Mouse (Mus musculus) CD4-positive, CD25-positive, alpha-beta regulatory T cell, adult 2 months (primary cell): Measurements from ENCODE around the gene Tyrobp.

Source experiments
- DNase-seq: peaks from one replicate; pipeline ENCODE4 v3.0.0-alpha.2; 2012; ENCODE audit warnings: low read depth, low spot score

Gene Tyrobp

DNA sequence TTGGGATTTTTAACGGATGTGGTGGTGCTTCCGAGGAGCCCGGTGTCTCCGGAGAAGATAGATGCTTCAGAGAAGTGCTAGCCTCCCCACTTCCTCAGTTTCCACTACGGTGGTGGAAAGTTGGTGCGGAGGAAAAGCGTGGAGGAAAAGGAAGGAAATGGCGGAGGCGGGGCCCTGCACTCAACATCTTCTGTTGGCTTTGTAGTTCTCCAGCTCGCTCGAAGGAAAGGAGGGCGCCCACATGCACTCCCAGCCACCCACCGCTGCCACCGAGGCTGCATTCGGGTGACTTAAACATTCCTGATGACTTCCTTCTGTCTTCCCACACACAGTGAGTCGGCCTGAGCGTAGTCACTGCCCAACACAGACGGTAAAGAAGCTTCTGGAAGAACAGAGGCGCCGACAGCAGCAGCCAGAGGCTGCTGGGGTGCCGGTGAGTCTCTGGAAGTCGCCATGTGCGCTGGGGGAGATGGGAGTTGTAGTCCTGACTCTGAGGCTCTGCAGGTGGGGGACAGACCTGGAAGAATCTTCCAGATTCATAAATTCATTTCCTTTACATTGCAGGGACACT is 9.6 kb downstream of the Tyrobp start:
- peak; percentile 83 for DNase-seq

DNA sequence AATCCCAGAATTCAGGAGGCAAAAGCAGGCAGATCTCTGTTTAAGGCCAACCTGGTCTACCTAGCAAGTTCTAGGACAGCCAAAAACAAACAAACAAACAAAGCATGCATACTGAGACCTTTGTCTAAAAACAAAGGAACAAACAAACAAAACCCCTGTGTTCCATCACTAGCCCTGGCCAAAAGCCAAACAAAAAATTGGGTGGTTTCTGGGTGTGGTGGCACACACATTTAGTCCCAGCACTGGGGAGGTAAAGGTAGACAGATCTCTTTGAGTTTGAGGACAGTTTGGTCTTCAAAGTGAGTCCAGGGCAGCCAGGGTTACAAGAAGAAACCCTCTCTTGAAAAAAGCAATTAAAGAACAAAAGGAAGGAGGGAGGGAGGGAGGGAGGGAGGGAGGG is 15.8 kb downstream of the Tyrobp start:
- DNase-seq: no peak

DNA sequence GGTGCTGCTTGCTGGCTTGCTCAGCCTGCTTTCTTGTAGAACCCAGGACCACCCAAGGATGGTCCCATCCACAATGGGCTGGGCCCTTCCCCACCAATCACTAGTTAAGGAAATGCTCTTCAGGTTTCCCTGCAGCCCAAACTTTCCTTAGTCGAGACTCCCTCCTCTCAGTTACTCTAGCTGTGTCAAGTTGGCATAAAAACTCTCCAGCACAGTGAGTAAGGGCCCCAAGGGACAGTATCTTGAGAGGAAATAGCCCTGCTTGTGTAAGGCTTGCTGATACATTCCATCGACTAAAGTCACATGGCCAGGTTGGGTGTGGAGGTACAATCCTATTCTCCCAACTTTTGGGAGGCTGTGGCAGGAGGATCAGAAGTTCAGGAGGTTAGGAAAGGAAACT is 16.6 kb downstream of the Tyrobp start:
- DNase-seq: no peak

DNA sequence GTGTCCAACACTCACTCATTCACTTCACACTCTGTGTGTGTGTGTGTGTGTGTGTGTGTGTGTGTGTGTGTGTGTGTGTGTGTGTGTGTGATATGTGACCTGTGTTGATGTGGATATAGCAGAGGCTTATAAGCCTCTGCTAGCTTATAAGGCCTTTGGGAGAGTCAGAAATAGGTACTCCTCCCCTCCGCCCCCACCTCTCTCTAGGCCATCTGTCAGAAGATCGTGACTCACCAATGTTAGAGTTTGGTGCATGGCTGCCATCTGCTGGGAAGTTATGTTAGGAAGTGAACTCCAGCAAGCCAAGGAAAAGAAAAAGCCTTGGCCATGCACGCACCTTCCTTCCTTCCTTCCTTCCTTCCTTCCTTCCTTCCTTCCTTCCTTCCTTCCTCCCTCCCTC is 18.2 kb downstream of the Tyrobp start:
- DNase-seq: peak; percentile 92

- DNase-seq: peak; percentile 57
These were observed 20.7 kb downstream of the Tyrobp start for GRCm38 (mm10) chr7:30434238-30434637.

DNA sequence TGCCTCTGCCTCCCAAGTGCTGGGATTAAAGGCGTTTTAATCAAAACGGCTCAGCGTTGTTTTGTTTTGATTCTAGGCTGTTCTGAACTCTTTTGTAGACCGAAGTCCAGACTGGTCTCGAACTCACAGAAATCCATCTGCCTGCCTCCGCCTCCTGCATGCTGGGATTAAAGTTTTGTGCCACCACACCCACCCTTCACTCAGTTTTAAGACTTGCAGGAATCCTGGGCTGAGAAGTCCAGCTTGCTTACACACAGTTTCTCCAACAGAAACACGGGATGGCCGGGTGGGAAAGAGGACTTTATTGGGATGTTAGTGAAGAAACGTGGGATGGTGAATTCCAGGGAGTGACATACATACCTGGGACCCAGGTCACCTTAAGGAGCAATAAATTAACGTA is 21.1 kb downstream of the Tyrobp start:
- DNase-seq: no peak

- DNase-seq: no peak
These were observed 21.6 kb downstream of the Tyrobp start for GRCm38 (mm10) chr7:30435156-30435555.

DNA sequence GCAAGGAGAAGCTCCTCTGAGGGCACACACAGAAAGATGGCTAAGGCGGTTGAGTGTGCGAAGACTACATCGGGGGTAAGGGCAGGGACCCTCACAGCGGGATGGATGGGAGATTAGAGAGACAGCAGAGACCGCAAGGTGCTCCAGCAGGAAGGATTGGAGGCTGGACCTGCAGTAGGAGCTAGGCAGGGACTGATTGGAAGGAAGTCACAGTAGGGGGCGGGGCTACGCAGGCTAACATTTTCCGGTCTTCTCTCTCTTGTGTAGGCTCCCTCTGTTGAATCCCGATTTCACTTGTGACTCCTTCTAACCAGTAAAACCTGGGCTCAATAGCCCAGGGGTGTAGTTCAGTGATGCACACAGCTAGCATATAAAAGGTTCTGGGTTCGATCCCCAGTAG is 23.3 kb downstream of the Tyrobp start:
- DNase-seq: peak; percentile 57

- DNase-seq: peak; percentile 41
These were observed 26.2 kb downstream of the Tyrobp start for GRCm38 (mm10) chr7:30439734-30440133.

- peak; percentile 83 for DNase-seq
These were observed 27.1 kb downstream of the Tyrobp start for GRCm38 (mm10) chr7:30440697-30441096.

GRCm38 (mm10) chr7:30443696-30444095 is 30.1 kb downstream of the Tyrobp start:
- DNase-seq: peak; percentile 76

DNA sequence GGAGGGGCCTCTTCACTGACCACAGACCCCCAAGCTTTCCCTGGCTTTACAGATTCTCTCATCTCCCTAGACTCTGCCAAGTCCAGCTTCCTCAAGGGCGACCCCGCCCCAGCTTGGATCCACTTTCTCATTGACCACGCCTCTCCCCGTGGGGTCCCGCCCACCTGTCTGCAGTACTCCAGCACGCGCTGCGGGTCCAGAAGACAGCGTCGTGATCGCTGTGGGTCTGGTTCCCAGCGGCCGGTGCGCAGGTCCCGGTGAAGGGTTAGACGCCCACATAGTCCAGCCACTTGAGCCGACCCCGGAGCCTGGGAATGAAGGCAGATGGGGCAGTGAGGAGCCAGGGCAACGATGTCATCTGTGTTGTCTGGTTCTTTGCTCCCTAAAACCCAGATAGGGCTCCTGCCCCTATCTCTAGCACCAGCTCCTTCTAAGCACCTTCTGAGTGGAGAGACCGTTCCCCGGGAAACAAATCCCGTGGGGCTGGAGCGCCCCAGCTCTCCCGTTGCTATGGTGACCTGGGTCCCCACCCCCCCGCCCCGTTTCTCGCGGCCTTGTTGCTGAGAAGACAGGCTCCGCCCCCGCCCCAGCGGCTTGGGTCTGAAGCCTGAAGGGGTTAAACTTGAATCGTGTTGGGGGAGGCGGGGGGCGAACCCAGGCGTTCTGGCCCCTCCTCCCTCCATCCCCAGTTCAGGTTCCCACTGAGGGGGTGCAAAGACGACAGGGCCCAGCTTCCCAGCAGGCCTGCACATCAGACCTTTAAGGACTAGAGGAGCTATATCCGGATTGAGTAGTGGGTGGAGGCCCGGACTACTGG is 30.8 kb downstream of the Tyrobp start:
- DNase-seq: peak; percentile 69

GRCm38 (mm10) chr7:30444971-30445751 is 31.6 kb downstream of the Tyrobp start, which contains the start of gene Aplp1:
Gene Aplp1 (minus strand): TSS chr7:30445535.
- peak; percentile 80 for DNase-seq

GRCm38 (mm10) chr7:30450241-30450640 is 36.7 kb downstream of the Tyrobp start:
- DNase-seq: no peak

DNA sequence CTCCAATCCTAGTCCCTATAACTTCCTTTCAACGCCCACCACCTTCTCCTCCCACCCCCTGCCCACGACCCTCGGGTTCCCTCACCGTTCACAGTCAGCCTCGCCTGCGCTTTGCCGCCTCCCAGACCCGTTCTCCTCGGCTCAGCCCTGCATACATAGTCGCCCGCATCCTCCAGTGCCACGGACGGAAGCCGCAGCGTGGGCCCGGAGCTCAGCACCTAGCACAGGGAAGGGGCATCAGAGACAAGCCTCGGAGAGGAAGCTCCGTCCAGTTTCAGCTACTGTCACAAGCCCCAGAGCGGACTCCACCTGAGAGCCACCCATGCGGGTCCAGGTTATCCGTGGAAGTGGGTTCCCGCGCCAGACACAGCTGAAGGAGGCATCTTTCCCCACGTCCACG is 39.8 kb downstream of the Tyrobp start:
- peak; percentile 45 for DNase-seq

GRCm38 (mm10) chr7:30453766-30454165 is 40.2 kb downstream of the Tyrobp start:
- peak; percentile 82 for DNase-seq

DNA sequence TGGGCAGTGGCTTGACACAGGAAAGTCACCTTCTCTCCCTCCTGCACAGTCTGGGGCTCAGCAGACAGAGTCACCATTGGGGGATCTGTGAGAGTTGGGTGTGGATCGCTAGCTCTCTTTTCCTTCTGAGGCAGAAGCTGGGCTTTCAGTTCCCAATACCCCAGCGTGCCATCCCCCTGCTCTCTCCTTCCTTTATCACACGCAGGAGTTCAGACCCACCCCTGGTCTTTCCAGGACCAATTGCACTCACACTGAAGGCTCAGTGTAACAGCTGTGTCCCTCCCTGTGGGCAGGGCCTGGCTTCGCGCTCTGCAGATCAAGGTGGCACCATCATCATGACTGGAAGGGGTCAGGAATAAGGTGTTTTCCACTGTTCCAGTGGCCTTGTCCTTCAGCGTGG is 40.7 kb downstream of the Tyrobp start:
- no peak for DNase-seq

- DNase-seq: no peak
These were observed 42.9 kb downstream of the Tyrobp start for GRCm38 (mm10) chr7:30456487-30456886.

DNA sequence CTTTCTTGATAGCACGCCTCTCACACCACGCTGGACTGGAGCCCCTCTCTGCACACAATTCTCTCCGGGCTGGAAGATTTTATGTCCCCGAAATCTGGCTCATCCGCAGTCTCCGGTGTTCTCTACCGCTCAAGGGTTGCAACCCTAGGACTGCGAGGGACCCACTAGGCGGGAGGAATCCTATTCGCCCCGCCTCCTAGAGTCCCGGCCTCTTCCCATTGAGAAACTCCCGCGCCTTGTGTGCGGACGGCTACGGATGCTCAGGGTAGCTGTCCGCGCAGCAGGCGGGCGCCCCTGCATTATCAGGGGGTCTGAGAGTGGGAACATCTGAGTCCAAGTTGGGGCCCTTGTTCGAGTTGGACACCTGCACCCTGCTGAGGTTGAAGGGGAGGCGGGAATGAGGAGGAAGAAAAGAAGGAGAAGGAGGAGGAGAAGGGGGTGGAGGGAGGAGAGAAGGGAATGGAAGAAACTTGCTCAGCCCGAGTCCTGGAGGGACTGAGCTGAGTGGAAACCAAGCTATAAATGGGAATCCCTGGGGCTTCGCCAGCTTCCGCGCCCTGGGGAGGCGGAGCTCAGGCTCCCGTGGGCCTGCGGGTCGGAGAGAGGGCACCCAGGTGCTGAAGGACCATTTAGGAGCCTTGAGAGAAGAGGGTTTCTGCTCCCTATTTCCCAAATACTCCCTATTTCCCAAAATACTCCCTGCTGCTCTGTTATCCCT is 43.5 kb downstream of the Tyrobp start:
- DNase-seq: no peak

DNA sequence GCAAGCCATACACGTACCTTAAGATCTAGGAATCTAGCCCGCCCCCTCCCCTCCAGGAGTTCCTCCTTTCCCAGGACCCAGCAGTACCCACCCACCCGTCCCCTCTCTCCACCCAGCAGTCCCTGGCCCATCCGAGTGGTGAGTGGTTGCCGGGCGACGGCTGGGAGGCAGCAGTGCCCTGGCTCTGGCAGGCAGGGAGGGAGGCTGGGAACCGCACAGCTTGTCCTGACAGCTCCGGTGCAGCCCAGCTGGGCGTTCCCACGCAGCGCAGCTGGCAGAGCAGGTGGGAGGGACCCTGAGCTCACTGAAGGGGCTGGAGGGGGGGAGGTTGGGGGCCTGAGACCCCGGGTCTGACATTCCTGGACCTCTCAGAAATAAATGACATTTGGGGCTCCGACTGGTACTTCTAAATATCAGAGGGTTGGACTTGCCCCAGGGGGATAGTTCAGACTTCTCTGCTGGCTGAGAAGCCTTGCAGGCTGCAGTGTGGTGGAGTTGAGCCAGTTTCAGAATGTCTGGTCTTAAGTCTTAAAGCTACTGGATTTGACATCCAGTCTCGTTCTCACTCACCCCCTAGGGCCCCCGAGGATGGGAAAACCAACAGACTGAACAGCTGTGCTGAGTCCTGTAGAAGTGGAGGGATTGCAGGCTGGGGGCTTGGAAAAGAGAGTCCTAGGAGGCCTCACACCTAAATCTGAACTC is 44.2 kb downstream of the Tyrobp start, which contains the start of the genes Kirrel2 and Nphs1:
Gene Kirrel2 (minus strand): TSS at position 62 of the 702 bp plus-strand sequence.
Gene Nphs1 (plus strand): TSS at position 687 of the 702 bp plus-strand sequence.
- no peak for DNase-seq

DNA sequence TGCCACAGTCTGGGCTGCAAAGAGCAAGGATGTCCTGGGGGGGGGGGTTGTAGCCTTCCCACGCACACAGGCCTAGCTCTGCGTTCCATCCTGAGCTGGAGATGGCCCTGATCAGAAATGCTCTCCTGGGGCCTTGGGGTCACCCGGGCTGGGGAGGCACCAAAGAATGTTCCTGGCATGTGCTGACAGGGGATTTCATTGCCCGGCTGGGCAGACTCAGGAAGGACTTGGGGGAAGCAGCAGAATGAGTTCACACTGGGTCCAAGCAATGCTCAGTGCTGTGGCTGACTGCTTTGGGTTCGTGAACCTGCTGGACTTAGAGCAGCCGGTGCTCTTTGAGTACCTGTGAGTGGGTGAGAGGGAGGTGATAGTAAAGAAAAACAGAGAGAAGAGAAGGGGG is 45.9 kb downstream of the Tyrobp start:
- no peak for DNase-seq
